Mouse (Mus musculus): Measurements from ENCODE around the gene Gsx2.
A peak's percentile ranks its signal among the peaks of the same experiment; 100 is the strongest.

Gsx2 gene

DNA sequence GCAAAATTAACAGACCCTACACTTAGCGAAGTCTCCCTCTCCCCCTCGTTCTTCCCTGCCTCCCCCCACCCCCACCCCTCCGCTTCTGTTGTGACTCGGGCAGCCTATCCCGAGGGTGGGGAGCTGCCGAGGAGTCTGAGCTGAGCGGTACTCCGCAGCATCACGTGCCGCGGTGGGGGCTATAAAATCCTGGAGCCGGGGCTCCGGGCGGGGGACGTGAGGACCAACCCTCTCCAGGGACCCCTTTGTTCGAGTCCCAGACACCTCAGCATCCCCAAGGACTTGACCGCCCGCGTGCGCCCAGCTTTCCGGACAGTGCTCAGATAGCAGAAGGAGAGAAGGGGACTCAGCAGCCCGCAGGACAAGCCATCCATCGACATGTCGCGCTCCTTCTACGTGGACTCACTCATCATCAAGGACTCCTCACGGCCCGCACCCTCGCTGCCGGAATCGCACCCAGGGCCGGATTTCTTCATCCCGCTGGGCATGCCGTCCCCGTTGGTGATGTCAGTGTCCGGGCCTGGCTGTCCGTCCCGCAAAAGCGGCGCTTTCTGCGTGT lies at the start of gene Gsx2:
Gene Gsx2, plus strand, starts transcription at position 219 of the 559 bp plus-strand sequence.
- no peak for DNase-seq (ENCODE audit: low read depth, low spot score)

DNA sequence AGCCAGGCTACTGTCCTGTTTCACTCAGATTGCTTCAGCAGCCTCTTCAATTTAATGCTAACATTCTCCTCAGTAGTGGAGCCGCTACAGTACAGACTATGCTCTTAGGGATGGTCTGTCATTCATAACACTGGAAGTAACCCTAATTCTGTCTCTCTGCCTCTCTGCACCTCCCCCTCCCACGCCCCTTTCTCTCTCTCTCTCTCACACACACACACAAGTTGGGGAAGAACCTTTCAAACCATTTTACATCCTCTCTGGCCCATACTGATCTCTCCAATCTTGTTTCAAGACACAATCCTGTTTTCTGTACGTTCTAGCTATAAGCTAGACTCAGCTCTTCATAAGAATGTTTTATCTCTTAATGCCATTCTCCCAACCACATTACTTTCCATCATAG lies 39.9 kb upstream of the Gsx2 start:
- DNase-seq (ENCODE audit: low read depth, low spot score): no peak

DNA sequence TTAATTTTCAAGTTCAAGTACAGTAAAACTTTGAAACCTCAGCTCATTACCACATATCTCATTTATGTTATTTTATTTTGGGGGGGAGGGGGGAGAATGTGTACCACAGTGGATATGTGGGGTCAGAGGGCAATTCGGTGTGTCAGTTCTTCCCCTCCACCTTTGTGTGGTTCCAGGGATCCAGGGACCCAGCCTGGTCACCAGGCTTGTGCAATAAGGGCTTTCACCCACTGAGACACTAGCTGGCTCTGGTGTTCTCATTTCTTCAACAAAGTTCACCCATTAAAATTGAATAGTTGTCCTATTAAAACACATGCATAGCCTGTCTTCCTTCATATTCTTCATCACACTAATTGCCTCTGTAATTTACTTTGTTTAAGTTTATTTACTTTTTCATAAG lies 36.1 kb upstream of the Gsx2 start:
- no peak for DNase-seq (ENCODE audit: low read depth, low spot score)

DNA sequence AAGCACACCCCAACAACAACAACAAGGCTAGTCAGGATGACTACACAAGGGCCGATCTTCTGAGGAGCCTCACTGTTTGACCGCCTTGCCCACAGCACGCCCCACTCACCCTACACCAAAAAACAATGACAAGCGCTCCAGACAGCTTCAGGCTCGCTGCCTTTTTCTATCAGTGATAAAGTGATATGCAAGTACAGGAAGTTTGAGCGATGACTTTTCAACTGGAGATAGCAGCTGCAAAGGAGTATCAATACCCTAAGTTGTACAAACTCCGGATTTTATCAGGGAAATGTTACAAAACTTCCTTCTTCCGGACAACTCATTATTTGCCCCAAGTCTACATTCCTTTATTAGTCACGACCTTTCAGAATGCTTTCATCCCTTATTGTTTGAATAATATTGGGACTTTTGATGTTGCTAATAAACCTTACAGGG lies 32.4 kb upstream of the Gsx2 start:
- DNase-seq (ENCODE audit: low read depth, low spot score): no peak

DNA sequence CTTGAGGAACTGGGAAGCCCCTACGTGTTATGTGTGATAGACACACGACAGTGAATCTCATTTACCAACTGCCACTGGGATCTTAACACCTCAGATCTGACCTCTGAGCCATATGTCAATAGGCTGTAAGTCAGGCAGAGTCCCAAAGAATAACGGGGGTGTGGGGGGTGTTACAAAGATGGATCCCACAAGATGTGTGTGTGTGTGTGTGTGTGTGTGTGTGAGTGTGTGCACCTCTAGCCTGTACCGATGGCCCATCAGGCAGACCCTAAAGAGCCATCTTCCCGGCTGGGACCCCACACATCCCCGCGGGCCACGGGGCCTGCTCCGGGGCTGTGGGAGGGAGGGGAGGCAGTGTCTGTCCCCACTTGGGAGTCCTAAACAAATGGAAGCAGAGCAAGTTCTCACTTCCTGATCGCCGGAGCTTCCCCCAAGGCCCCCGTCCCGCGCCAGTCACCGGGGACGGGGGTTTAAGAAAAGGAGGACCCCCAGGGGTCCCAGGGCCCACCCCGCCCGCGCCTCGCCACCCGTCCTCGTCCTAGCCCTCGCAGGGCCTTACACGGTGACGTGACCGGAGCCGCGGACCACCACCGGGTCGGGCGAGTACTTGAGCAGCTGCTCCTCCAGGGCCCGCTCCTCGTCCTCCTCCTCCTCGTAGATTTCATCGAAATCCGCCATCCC lies 31.6 kb upstream of the Gsx2 start:
- DNase-seq (ENCODE audit: low read depth, low spot score): peak; percentile 11

DNA sequence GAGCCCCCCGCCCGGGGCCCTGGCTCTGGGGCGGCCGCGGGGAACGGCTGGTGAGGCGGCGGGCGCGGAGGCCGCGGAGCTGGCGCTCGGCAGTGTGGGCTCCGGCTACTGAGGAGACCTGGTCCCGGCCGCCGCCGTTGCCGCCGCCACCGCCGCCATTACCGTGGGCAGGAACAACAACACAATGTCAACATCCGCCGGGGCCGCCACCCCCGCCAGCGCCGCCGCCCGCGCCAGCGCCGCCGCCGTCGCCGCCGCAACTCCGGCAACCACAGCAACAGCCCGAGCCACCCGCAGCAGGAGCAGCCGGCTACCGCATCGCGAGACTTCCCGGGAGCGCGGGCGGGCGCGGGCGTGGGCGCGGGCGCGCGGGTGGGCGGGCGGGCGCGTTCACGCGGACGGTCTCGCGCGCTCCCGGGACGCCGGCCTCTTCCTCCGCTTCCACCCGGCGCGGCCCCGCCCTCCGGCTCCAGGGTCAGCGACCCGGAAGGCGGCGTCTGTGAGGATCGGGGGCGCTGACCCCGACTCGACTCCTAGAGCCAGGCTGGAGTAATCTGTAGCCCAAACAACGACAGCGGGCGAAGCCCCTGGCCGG lies 31.0 kb upstream of the Gsx2 start, which contains the start of gene Chic2:
Gene Chic2, minus strand, starts transcription at position 465 of the 595 bp plus-strand sequence.
- peak; percentile 68 for DNase-seq (ENCODE audit: low read depth, low spot score)

DNA sequence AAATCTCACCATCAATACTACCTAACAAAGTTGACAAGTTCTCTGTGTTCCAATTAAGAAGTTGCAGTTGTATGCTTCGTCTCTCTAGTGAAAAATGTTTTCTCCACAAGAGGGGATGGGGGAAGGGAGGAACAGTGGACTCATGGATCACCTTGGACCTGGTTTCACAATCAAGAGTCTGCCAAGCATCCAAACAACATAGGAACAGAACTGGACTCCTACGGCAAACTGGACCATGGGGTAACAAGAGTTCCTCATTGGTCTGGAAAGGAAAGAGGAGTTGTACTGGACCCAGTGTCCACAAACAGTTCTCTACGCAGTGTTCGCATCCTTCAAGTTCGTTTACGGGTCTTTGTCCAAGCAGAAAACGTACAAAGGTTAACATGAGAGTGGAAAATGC lies 30.0 kb upstream of the Gsx2 start:
- DNase-seq (ENCODE audit: low read depth, low spot score): no peak

DNA sequence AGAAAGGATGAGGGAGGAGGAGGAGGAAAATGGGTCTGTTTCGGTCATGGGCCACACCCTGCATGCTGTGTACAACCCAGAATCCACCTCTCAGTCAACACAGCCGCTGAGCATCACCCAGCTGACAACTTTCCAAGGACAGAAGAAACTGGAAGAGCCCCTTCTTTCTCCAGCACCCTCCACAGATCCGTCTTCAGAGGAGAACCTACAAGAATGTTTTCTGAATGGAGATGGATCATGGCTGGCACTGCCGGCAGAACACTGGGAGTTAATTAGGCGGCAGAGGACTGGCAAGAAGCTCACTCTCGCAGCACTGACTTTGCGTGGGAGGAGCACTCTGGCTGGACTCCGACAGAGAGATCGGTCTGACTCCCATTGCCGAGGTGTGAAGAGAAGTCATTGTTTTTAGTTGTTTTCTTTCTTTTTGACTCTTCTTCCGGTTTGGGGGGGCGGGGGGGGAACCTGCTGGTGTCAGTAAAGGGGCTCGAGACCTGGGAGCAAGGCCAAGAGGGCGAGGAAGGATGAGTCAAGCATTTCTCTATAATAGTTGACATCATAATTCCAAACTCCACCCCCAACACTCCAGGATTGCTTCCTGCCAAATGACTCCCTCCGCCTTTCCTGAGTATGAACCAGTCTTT lies 28.6 kb upstream of the Gsx2 start:
- no peak for DNase-seq (ENCODE audit: low read depth, low spot score)

DNA sequence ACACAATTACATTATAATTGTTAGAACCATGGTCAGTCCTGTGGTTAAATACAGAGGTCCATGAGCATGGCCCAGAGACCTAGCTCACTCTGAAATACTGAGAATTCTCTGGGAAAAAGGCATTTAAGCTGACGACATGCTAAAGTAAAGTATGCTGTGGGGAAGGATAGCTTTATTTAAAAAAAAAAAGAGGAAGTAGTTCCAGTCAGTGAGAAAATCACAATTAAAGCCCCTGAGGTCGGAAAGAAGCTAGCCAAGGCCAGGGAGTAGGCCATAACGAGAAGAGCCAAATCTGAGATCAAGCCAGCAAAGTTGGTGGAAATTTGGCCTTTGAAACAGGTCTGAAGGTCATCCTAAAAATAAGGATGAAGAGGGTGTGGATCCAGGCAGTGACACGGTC lies 24.3 kb upstream of the Gsx2 start:
- no peak for DNase-seq (ENCODE audit: low read depth, low spot score)

DNA sequence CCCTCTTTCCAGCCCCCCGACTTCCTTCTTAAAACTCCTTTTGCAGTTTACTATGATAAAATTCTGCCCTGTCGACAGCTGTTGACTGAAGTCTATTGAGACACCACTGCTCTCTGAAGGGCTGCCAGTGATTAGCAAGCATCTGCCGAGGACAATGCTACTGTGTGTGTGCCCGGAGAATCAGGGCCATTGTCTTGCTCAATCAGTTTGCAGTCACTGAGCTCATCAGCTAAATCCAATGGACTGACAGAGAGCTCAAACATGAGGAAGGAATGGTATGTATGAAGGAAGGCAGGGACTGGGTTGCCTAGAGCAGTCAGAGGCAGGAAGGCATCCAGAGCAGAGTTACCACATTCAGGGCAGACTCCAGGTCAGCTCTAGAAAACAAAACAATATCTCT lies 12.2 kb upstream of the Gsx2 start:
- DNase-seq (ENCODE audit: low read depth, low spot score): no peak

DNA sequence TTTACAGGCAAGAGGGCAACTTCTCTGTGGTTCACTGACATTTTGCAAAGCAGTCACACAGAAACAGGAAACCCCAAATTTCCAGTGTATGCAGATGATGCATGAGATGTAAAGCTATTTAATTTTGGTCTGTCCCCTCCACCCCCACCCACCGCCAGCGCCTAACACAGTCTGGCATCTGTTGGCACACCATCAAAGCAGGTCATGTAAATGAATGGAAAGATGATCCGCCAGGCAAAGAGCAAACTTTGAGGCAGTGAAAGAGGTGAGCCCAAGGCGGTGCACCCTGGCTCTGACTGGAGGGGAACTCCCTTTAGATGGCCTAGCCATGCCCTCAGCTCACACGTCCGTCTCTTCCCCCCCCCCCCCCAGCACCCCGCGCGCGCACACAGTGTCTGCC lies 8.7 kb upstream of the Gsx2 start:
- no peak for DNase-seq (ENCODE audit: low read depth, low spot score)

DNA sequence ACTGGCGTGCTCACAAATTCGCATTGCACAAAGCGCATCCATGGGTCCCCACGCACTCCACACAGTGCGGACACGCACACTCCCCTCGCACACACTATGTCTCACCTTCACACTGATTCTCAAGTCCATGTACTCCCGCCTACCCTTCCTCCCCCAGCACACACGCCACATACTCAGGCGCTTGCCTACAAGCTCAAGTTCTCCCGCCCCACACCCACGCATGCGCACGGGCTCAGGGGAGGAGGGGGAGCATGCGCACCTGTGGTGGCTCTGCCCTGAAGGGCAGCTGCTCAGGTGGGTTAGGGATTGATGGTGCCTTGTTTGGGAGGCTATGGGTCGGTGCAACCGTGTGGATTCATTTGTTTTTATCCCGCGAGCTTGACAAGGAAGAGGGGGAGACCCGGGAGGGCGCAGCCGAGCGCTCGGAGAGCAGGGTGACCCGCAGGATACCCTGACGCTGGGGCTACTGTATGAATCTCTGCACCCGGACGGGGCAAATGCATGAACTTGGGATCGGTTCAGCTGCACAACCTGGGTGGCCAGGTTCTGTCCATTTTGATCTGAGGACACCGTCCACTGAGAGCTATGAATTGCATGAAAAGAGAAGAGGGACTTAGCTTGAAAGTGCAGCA lies 8.2 kb upstream of the Gsx2 start:
- DNase-seq (ENCODE audit: low read depth, low spot score): peak; percentile 70

DNA sequence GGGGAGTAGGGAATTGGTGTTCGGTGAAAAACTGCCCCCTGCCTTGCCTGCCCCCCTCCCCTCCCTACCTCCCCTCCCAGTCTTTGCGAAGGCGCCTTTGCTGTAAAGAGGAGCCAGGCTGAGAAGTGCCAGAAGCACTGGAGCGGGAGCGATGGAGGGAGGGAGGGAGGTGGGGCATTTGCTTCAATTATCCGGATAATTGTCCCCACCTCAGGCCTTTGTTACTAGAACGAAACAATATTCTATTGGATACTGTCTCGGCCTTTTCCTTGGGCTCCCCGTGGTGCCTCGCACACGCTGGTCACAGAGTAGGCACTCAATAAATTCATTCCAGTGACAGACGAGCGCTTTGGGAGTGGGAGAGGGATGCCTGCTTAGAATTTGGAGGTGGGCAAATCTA lies 5.3 kb upstream of the Gsx2 start:
- no peak for DNase-seq (ENCODE audit: low read depth, low spot score)

DNA sequence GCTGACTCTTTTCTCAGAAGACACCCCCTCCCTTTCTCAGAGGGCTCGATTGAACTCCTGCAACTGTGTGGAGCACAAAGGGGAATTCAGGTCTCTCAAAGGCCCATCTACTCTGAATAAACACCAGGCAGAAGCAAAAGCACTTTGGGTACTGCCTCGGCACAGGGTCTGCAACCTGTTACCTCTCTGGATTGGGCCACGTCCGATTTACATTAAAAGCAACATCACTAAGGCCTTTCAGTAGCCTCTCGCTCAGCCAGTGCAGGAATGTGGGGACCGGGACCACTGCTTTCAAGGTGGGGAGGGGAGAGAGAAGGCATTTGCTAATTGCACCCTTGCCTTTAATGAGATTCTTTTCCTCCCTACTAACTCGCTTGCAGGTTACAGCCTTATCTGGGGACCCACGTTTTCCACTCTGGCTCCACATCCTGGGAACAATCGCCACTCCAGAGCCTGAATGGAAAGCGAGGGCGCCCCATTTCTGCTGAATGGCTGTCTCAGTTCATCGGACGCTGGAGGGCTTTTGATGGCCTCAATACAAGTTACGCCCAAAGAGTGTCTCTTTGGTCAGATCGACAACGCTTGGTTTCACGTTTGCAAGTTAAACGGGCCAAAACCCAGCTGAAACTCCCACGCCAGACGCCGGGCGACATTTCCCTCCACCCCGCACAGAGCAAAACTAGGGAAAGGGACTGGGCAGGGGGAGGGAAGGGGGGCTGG lies 4.6 kb upstream of the Gsx2 start:
- DNase-seq (ENCODE audit: low read depth, low spot score): no peak

DNA sequence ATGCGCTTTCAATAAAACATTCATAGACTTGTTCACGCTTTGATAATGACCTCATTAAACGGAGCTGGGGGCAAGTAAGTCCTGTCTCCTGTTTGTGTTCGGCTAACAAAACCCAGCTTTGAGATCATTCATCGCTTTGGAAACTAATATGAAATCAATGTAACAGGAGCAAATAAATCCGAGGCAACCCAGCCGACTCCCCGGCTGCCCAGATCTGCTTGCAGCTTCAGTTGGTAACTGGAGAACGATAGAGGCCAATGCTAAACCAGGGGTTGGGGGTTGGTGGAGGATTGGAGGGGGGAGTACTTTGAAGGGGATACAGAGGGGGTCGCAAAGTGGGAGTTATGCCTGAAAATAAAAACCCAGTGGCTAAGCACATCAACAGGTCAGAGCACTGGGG lies 3.5 kb upstream of the Gsx2 start:
- DNase-seq (ENCODE audit: low read depth, low spot score): no peak

DNA sequence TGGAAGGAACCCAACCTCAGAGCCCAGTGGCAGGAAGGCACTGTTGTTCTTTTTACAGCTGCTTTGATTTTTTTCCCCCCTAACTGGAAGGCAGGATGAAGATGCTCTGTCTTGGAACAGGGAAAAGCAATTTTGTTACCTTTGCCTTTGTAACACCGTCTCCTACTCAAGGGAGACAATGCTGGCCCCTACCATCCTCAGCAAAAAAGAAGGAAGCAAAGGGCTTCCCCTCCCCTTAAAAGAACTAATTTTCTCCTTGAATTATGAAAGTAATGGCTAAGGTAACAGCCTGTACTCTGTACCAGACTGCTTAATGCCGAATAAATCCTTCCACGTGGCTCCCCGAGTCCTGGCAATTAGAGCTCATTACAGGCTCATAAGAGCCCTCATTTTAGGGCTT lies 2.9 kb upstream of the Gsx2 start:
- no peak for DNase-seq (ENCODE audit: low read depth, low spot score)

DNA sequence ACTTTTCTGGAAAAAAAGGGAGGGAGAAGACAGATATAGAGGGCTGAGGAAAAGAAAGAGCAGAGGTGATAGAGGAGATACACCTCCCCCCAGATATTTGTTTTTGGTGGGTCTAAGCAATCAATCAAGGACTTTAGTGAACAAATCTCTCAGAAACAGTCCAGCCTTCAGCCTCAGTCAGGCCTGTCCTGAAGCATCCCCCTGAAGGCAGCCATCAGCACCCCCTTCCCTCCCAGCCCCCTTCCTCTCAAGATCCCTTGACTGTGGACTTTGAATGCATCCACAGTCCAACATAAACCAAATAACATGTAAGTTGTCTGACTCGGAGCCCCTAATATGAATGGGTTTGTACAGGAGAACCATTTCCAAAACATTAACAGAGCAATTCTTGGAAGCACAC lies 2.2 kb upstream of the Gsx2 start:
- DNase-seq (ENCODE audit: low read depth, low spot score): no peak

DNA sequence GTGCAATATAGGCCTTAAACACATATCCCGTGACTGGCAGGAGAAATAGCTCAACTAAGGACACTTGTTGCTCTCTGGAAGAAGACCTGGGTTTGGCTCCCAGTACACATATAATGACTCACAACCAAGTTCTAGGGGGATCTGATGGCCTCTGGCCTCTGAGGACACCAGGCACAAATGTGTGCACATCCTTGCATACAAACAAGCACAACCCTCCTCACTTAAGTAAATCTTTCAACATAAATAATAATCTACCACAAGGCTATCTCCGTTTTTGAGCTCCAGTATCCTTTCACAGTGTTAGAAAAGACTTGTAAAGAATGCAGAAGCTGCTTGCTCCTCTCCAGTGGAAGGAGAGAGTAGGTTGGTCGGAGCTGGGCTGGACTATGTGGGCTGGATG lies 1.7 kb upstream of the Gsx2 start:
- DNase-seq (ENCODE audit: low read depth, low spot score): no peak

DNA sequence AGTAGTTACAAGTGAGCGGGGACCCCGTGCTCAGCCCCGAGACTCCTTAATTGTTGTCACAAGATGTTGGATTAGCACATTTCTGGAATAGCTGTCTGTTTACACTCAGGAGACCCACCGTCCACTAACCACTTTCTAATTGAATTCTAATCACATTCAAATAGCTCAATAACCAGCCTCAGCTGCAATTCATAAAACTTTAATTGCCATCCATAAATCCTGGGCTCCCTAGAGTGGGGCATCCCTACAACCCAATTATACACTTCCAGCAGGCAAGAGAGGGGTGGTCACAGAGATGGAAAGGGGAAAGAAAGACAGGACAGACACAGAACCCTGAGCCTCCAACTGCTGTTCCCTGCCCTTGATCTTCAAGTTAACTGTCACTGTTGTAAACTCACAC lies 1.3 kb upstream of the Gsx2 start:
- DNase-seq (ENCODE audit: low read depth, low spot score): peak; percentile 58

DNA sequence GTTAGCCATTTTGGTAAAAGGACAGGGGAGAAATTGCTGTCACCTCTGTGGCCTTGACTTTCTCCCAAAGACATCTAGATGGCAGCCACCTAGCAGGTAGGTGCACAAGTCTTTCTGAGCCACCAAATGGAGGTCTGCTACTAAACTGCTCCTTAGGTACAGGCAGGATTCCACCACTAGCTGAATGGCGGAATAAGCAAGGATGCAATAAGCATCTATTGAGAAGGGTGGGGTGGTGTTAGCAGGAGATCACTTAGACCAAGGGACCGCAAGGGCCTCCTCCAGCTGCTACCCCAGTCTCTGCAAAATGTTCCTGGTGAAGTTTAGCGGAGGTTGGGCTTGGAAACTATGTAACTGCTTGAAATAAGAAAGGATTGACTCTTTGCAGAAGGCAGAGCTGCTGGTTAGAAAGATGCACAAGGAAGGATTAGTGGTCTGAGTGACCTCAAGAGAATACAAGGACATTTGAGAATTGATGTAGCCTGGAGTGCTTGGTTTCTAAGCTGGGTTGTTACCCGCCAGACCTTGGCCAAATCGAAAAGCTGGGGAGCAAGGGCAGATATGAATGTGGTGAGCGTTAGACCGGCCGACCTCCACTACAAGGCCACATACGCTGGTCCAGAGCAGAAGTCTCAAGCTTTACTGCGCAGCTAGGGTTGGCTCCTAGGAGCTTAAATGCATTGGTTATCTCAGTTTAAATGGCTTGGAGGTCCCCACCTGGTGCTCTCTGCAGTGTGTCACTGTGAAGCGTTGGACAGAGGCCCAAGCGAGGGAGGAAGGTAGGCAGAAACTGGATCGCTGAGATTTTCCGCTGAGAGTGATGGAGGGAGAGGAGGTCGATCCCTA lies 641 bp upstream of the Gsx2 start:
- DNase-seq (ENCODE audit: low read depth, low spot score): no peak

All from forelimb bud, embryonic 11.5 days (tissue).